Mouse (Mus musculus) bone marrow macrophage, adult 2 months (primary cell): ENCODE measurements at regions not wholly inside any gene's neighbourhood (a gene's known extent, or its start where the extent isn't known, plus 50 kb on each side); places are given as distances from the start of the nearest gene placed in this dataset.

Source experiments
- CTCF ChIP-seq: IDR thresholded peaks from 2 replicates; pipeline ENCODE4 v1.5.1; 2012; ENCODE audit warnings: low read depth, mild to moderate bottlenecking, low read length, moderate library complexity
- POLR2A ChIP-seq: IDR thresholded peaks from 2 replicates; pipeline ENCODE4 v1.6.1; 2012; ENCODE audit warnings: mild to moderate bottlenecking, low read depth, low read length, borderline replicate concordance

DNA sequence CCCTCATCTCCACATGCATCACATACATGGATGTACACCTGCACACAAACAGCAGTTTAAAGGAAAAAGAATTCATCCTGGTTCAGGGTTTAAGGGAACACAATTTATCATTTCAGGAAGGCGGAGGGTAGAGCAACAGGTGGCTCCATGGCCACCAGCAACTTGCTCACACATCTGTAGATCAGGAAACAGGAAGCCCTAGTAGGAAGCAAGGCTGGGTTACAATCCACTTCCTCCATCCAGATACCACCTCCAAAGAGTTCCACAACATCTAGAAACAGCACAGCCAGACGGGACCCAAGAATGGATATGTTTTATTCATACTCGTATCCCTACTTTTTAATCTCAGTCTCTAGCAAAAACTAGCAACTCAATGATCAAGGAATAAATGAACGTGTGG lies 97.0 kb downstream of the Sox4 start:
- TF ChIP-seq POLR2A (no peak), CTCF (no peak)
